Mouse (Mus musculus) liver, embryonic 14.5 days (tissue): ENCODE measurements at regions not wholly inside any gene's neighbourhood (a gene's known extent, or its start where the extent isn't known, plus 50 kb on each side); places are given as distances from the start of the nearest gene placed in this dataset.

Experiments used
- ATAC-seq: fragments of 200-750 bp; cut with Nextera tagmentation; 2 replicates; pipeline ENCODE4 v1.8.0; 2017; ENCODE audit warnings: moderate number of reproducible peaks, mild to moderate bottlenecking, moderate library complexity; ENCODE audit not compliant: insufficient read depth
- DNase-seq, 3 experiments: peaks; one replicate each; pipeline ENCODE4 v3.0.0-alpha.2; 2012 to 2013; ENCODE audit warnings: low read depth in 3 of 3, low spot score in 3 of 3
- H3K27ac ChIP-seq: fragments of 300-500 bp; sonication (generic); 2 replicates; pipeline ENCODE4 v1.5.1; 2014; ENCODE audit warnings: moderate library complexity, mild to moderate bottlenecking, control low read depth, inconsistent platforms
- H3K27me3 ChIP-seq: fragments of 300-500 bp; sonication (generic); 2 replicates; pipeline ENCODE4 v1.6.1; 2014; ENCODE audit warnings: mild to moderate bottlenecking, low read length, moderate library complexity; ENCODE audit not compliant: control insufficient read depth, insufficient read depth
- H3K36me3 ChIP-seq: fragments of 300-500 bp; sonication (generic); replicated peaks from 2 replicates; pipeline ENCODE4 v1.6.1; 2014; ENCODE audit warnings: low read depth; ENCODE audit not compliant: control insufficient read depth, insufficient read depth
- H3K4me1 ChIP-seq, 2 experiments: fragments of 200-500 bp in 1 of 2; fragments of 300-500 bp in 1 of 2; sonication (generic) in 1 of 2; replicated peaks; 2 replicates each; pipeline ENCODE4 v1.6.1; 2012 to 2014; ENCODE audit warnings: antibody characterized with exemption in 1 of 2, inconsistent platforms in 1 of 2, low read length in 1 of 2; ENCODE audit not compliant: control insufficient read depth in 2 of 2, insufficient read depth in 2 of 2
- H3K4me2 ChIP-seq: fragments of 300-500 bp; sonication (generic); 2 replicates; pipeline ENCODE4 v1.6.1; 2014; ENCODE audit warnings: low read depth, mild to moderate bottlenecking, control low read depth, moderate library complexity
- H3K4me3 ChIP-seq, 2 experiments: fragments of 200-500 bp in 1 of 2; fragments of 300-500 bp in 1 of 2; sonication (generic) in 1 of 2; 2 replicates each; pipeline ENCODE4 v1.5.1; 2012 to 2014; ENCODE audit warnings: low read depth in 2 of 2, low read length in 2 of 2, mild to moderate bottlenecking in 2 of 2, control low read depth in 1 of 2, inconsistent platforms in 1 of 2, moderate library complexity in 1 of 2; ENCODE audit not compliant: insufficient read depth in 1 of 2
- H3K9ac ChIP-seq: fragments of 300-500 bp; sonication (generic); replicated peaks from 2 replicates; pipeline ENCODE4 v1.6.1; 2014; ENCODE audit warnings: mild to moderate bottlenecking, control low read depth, moderate library complexity
- H3K9me3 ChIP-seq: fragments of 300-500 bp; sonication (generic); 2 replicates; pipeline ENCODE4 v1.6.1; 2016; ENCODE audit warnings: low read length, mixed read lengths; ENCODE audit not compliant: control insufficient read depth
- CTCF ChIP-seq: IDR thresholded peaks from 2 replicates; pipeline ENCODE4 v1.5.1; 2016; ENCODE audit warnings: antibody characterized with exemption, low read depth, control low read depth
- EP300 ChIP-seq: IDR thresholded peaks from 2 replicates; pipeline ENCODE4 v1.6.1; 2016; ENCODE audit warnings: antibody characterized with exemption, low read depth
- WGBS: fragments of 180-500 bp; shearing (Covaris S2); extraction: QIAGEN DNeasy Blood & Tissue Kit; methylation state at CpG from one replicate; pipeline ENCODE4 v1.1.7; 2014; ENCODE audit not compliant: insufficient replicate concordance; 5-methylcytosine and 5-hydroxymethylcytosine counted together

DNA sequence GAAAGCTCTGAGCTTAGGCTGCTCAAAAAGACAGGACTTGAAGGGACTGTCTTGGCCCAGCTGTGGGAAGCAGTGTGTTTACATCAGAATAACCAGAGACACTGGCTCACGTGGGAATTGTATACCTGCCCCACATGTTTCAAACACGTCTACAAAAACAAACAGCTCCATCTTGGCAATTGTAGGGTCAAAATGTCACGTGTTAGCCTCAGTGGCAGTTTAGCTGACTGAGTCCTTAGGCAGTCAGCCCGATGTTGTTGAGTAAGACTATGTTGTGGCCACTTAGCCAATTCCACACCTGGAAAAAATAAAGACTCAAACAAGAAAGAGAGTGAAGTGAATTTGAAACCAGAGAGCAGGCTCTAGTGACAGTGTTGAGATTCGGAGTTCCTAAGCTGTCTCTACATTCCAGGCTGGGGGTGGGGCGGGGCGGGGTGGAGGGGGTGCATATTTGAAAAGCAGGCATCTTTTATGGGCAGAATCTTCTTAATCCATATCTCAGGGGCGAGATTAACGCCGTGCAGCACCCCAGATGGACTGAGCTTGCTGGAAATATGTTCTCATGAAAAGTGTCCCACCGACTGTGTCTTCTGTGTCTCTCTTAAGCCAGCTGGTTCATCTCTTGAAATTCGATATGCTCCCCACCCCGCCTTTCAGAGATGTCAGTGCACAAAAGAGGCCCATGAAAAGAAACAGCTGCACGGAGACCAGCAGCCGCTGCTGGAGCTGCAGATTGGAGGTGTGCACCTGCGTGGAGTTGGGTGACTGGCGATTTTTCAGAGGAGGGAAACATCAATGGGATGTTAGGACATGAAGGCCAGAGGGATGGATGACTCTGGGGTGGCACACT is 116.3 kb downstream of the Slc4a3 start:
- DNase-seq (no peak), ATAC-seq (no peak)
- H3K36me3 ChIP-seq, result no peaks in the 10 kb centered on the region
- no peak overlapping the region for H3K27ac ChIP-seq
- H3K4me3 ChIP-seq, result no peak overlapping the region
- H3K9ac ChIP-seq, result no peak overlapping the region
- 34% methylated on average over 17 of the region's 17 CpGs for WGBS
- H3K9me3 ChIP-seq, result no peaks in the 10 kb centered on the region
- H3K27me3 ChIP-seq, result no peaks in the 10 kb centered on the region
- TF ChIP-seq CTCF (no peak), EP300 (no peak)
- no peaks in the 10 kb centered on the region; a peak in 1 of 4 replicates for H3K4me1 ChIP-seq
- no peak overlapping the region for H3K4me2 ChIP-seq

DNA sequence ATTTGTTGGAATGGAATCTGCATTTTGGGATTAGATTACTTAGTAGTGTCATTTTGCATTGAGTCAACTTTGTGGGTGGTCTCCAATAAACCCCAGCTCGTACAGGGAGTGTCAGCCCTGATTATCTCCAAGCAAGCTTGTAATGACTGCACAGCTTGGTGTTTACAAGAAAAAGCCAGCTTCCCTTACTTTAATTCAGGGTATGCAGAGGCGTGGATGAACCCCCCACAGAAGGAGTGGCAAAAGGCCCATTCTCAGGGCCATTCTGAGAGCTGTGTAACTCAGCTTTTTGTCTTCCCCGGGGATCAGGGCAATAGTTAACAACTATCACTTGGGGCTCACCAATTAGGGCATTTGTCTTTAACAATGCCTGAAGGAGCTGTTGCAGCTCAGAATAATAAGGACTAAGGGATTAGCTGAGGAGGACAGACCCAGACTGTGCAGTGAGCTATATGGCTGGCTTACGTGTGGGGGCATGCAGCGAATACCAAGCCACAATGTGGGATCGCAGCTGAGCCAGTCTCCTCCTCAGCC is 121.7 kb downstream of the Slc4a3 start:
- no peak for ATAC-seq

GRCm38 (mm10) chr1:75676295-75676694 is 130.2 kb downstream of the Slc4a3 start:
- no peaks in the 10 kb centered on the region for H3K9me3 ChIP-seq
- no peak overlapping the region for H3K4me2 ChIP-seq
- H3K4me3 ChIP-seq, result no peak overlapping the region
- DNase-seq (no peak), ATAC-seq (no peak)
- H3K27ac ChIP-seq, result no peak overlapping the region
- TF ChIP-seq CTCF, result no peak
- TF ChIP-seq EP300, result no peak
- H3K9ac ChIP-seq, result no peak overlapping the region
- no peaks in the 10 kb centered on the region for H3K36me3 ChIP-seq
- H3K4me1 ChIP-seq, result no peaks in the 10 kb centered on the region
- 70% methylated on average over 4 of the region's 4 CpGs for WGBS
- H3K27me3 ChIP-seq, result no peaks in the 10 kb centered on the region

More for the DNA sequence above, 121.7 kb downstream of the Slc4a3 start:
- DNase-seq, result no peak
- Histone ChIP-seq H3K27me3 (no peaks in the 10 kb centered on the region), H3K4me1 (no peaks in the 10 kb centered on the region), H3K36me3 (no peaks in the 10 kb centered on the region), H3K27ac (no peak overlapping the region), H3K9me3 (no peaks in the 10 kb centered on the region), H3K4me3 (no peak overlapping the region), H3K9ac (no peak overlapping the region), H3K4me2 (no peak overlapping the region)
- TF ChIP-seq CTCF (no peak), EP300 (no peak)
- 59% methylated on average over 6 of the region's 6 CpGs for WGBS

GRCm38 (mm10) chr1:75677695-75678094 is 131.6 kb downstream of the Slc4a3 start:
- Histone ChIP-seq H3K4me2 (no peak overlapping the region), H3K36me3 (no peaks in the 10 kb centered on the region), H3K27me3 (no peaks in the 10 kb centered on the region), H3K9ac (no peak overlapping the region), H3K9me3 (no peaks in the 10 kb centered on the region; the same call in 1 of the 2 replicates), H3K27ac (no peak overlapping the region), H3K4me3 (no peak overlapping the region), H3K4me1 (no peaks in the 10 kb centered on the region)
- DNase-seq, result no peak
- ATAC-seq, result no peak
- WGBS, result 50% methylated on average over 5 of the region's 5 CpGs
- TF ChIP-seq EP300 (no peak), CTCF (no peak)

DNA sequence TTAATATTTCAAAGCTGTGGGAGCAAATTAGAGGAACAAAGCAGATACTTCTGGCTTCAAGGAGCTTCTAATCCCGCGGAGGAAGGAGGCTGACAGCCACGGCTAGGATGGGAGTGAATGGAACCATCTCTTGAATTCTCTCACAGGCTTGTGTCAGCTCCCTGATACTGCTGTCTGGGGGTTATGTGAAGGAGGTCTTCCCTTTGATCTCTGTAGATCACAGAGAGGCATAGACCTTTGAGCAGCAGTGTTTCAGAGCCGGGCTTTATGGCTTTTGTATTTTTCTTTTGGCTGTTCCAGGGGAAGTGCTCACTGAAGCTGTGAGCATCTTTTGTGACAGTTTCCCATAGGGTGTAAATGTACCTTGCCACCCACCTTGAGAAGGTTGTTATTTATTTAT is 132.2 kb downstream of the Slc4a3 start:
- DNase-seq (no peak), ATAC-seq (no peak)
- Histone ChIP-seq H3K36me3 (no peaks in the 10 kb centered on the region), H3K4me3 (no peak overlapping the region), H3K9ac (no peak overlapping the region), H3K9me3 (no peaks in the 10 kb centered on the region; the same call in 1 of the 2 replicates), H3K27ac (no peak overlapping the region), H3K27me3 (no peaks in the 10 kb centered on the region), H3K4me2 (no peak overlapping the region), H3K4me1 (no peaks in the 10 kb centered on the region)
- TF ChIP-seq EP300, result no peak
- TF ChIP-seq CTCF, result no peak
- 53% methylated on average over 4 of the region's 4 CpGs for WGBS
